Mouse (Mus musculus): ENCODE data around the gene Agpat3.

Gene Agpat3

GRCm38 (mm10) chr10:78323214-78323880, 28.9 kb downstream of the Agpat3 start:
- no peak for DNase-seq

GRCm38 (mm10) chr10:78322806-78323205, 29.5 kb downstream of the Agpat3 start:
- peak; percentile 62 for DNase-seq

GRCm38 (mm10) chr10:78321133-78321757, 31.0 kb downstream of the Agpat3 start:
- no peak for DNase-seq

GRCm38 (mm10) chr10:78320526-78320925, 31.8 kb downstream of the Agpat3 start:
- DNase-seq = peak; percentile 49

- DNase-seq = no peak
Observed at GRCm38 (mm10) chr10:78319940-78320339, 32.3 kb downstream of the Agpat3 start.

- DNase-seq = no peak
Observed at GRCm38 (mm10) chr10:78317270-78317923, 34.9 kb downstream of the Agpat3 start.

GRCm38 (mm10) chr10:78316228-78317087, 35.8 kb downstream of the Agpat3 start:
- no peak for DNase-seq

GRCm38 (mm10) chr10:78315145-78315544, 37.1 kb downstream of the Agpat3 start:
- DNase-seq = no peak

- DNase-seq = no peak
Observed at GRCm38 (mm10) chr10:78311886-78312635, 40.2 kb downstream of the Agpat3 start.

GRCm38 (mm10) chr10:78310747-78311267, 41.5 kb downstream of the Agpat3 start:
- DNase-seq = no peak

GRCm38 (mm10) chr10:78308617-78309016, 43.7 kb downstream of the Agpat3 start:
- no peak for DNase-seq

GRCm38 (mm10) chr10:78307391-78307790, 44.9 kb downstream of the Agpat3 start:
- no peak for DNase-seq

GRCm38 (mm10) chr10:78306027-78306426, 46.3 kb downstream of the Agpat3 start:
- DNase-seq = no peak

GRCm38 (mm10) chr10:78304996-78305395, 47.3 kb downstream of the Agpat3 start:
- no peak for DNase-seq

GRCm38 (mm10) chr10:78303675-78304074, 48.6 kb downstream of the Agpat3 start:
- DNase-seq = no peak

- DNase-seq = no peak
Observed at GRCm38 (mm10) chr10:78300061-78300460, 52.2 kb downstream of the Agpat3 start.

- no peak for DNase-seq
Observed at GRCm38 (mm10) chr10:78298651-78299644, 53.3 kb downstream of the Agpat3 start.

- peak; percentile 88 for DNase-seq
Observed at GRCm38 (mm10) chr10:78297576-78298484, 54.5 kb downstream of the Agpat3 start.

- peak; percentile 50 for DNase-seq
Observed at GRCm38 (mm10) chr10:78296980-78297379, 55.3 kb downstream of the Agpat3 start.

GRCm38 (mm10) chr10:78296371-78296770, 55.9 kb downstream of the Agpat3 start:
- DNase-seq = no peak

Measured in kidney, adult 18-20 months (tissue).